Mouse (Mus musculus): Measurements from ENCODE around the gene Sesn1. TPM values are rescaled to one million over a fixed set of nuclear protein-coding genes. Genes with fewer than 3 reads are reported as not detected.
"Not testable (repeated sequence)": the region's sequence is repeated elsewhere in the genome, so short reads cannot be mapped to it uniquely, and the experiment has no call there.

Sesn1 gene
- polyA plus RNA-seq, 1 experiment from 2014 or later: 38.9 TPM

DNA sequence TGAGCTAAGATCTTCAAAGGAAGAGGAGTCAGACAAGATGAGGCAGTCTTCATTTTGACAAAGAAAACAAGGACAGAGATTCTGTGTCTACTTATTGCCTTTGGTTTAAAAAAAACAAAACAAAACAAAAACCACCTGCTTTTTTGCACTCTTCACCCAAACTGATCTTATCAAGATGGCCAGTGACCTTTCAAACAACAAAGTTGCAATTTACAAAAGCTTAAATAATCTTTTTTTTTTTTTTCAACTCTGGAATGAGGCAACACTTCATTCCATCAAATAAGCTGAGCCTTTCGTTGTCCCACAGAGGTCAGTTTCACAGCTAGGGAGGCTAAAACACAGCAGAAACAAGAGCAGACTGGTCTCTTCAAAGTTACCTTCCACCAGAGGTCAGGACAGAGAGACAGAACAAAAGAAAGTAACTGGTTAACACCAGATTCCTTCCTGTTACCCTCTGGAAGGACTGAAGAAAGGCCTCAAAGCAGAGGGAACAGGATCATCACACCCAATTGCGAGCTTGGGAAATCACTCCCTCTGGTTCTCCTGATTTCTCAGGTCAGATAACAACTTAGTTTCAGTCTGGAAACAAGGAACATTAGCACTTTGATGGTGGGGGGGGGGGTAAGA lies 3.9 kb upstream of the Sesn1 start:
- H3K4me2 ChIP-seq (replicated peaks; ENCODE audit: low read depth, low read length): no peak overlapping the region
- peaks cover 15% of the 10 kb centered on the region for H3K9me3 ChIP-seq (ENCODE audit: low read length)
- no peaks in the 10 kb centered on the region for H3K27me3 ChIP-seq (ENCODE audit: insufficient read depth, low read length)
- H3K36me3 ChIP-seq (ENCODE audit: insufficient read depth, low read length): peaks cover 17% of the 10 kb centered on the region
- 62% methylated on average over 2 of the region's 2 CpGs for WGBS
- ATAC-seq (ENCODE audit: low FRiP score, low TSS enrichment): no peak
- H3K9ac ChIP-seq (replicated peaks; ENCODE audit: low read length): no peak overlapping the region
- H3K4me1 ChIP-seq (ENCODE audit: insufficient read depth, low read length): peaks cover 3% of the 10 kb centered on the region; the same call in 1 of the 2 replicates
- H3K27ac ChIP-seq (ENCODE audit: low read length): no peak overlapping the region
- H3K4me3 ChIP-seq (ENCODE audit: low read length): no peak overlapping the region

DNA sequence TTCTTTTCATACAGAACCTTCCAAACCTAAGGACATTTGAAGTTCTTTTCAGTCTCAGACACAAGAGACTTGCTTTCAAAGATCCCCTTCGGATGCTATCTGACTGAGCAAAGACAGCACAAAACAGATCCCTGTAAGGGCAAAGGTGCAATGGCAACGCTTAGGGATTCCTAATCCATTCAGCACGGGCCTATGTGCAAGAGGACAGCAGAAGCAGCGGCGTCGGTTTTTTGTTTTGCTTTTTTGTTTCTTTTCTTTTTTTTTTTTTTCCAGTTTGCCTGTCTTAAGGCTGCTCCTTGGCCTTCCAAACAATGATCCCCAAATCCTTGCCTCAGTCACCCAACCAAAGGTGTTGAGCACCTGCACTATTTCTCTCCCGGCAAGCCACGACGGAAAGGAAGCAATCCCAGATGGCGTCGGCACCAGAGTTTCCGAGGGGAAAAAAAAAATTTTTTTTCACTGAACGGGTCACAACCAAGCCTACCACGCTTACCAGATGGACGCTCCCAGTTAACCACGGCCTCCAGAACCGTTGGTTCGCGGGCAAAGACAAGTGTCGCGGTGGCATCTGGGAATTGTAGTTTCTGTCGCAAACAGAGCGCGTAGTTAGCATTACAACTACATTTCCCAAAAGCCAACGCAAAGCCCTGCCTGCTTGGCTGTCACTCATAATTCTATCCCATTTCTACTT lies 510 bp upstream of the Sesn1 start:
- ATAC-seq (ENCODE audit: low FRiP score, low TSS enrichment): peak; percentile 75
- Histone ChIP-seq H3K4me3 (ENCODE audit: low read length) (peak overlapping the region; percentile 77), H3K9me3 (ENCODE audit: low read length) (peaks cover 4% of the 10 kb centered on the region; the same call in 1 of the 2 replicates), H3K4me2 (replicated peaks; ENCODE audit: low read depth, low read length) (peak overlapping the region; percentile 95), H3K27ac (ENCODE audit: low read length) (peak overlapping the region; percentile 96), H3K9ac (replicated peaks; ENCODE audit: low read length) (peak overlapping the region; percentile 86), H3K27me3 (ENCODE audit: insufficient read depth, low read length) (no peaks in the 10 kb centered on the region), H3K36me3 (ENCODE audit: insufficient read depth, low read length) (no peaks in the 10 kb centered on the region), H3K4me1 (ENCODE audit: insufficient read depth, low read length) (peaks cover 25% of the 10 kb centered on the region)
- WGBS: 2% methylated on average over 25 of the region's 25 CpGs

DNA sequence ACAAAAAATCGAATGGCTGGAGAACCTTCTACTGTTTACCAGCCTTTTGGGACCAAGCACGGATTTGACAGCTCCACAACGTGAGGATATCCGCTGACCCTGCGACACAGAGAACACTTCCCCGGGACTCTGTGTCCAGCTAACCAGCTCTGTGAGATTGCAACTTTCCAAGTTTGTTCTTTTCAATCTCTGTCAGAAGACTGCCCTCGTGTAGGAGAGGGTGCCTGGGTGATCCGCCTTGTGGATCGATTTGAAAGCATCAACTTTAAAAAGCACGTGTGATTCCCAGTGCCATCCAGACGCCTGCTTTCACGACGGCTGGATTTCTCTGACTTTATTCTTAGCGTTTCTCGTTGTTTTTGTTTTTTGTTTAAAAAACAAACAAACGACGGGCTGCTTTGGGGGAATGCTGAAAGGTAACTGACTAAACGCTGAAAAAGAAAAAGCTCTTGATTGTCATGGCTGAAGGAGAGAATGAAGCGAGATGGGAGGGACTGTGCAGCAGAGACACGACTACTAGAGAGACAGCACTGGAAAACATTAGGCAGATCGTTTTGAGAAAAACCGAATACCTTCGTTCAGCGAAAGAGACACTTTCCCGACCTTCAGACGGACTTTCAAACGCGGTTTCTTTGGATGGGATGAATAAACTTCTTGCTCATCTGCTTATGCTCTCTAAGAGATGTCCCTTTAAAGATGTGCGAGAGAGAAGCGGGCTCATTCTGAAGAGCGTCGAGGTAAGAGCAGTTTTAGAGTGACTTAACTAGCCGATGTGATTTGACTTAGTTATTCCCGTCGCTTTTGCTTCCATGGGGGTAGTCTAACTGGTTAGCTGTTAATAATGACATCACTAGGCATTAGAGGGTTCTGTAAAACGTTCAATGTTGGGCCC lies 1.1 kb downstream of the Sesn1 start:
- Histone ChIP-seq H3K4me1 (ENCODE audit: insufficient read depth, low read length) (peaks cover 30% of the 10 kb centered on the region), H3K9ac (replicated peaks; ENCODE audit: low read length) (peak overlapping the region; percentile 86), H3K36me3 (ENCODE audit: insufficient read depth, low read length) (no peaks in the 10 kb centered on the region), H3K4me2 (replicated peaks; ENCODE audit: low read depth, low read length) (peak overlapping the region; percentile 95), H3K27me3 (ENCODE audit: insufficient read depth, low read length) (no peaks in the 10 kb centered on the region), H3K4me3 (ENCODE audit: low read length) (peak overlapping the region; percentile 77), H3K9me3 (ENCODE audit: low read length) (peaks cover 4% of the 10 kb centered on the region; the same call in 1 of the 2 replicates), H3K27ac (ENCODE audit: low read length) (peak overlapping the region; percentile 96)
- ATAC-seq (ENCODE audit: low FRiP score, low TSS enrichment): no peak
- under 1% methylated on average over 36 of the region's 36 CpGs for WGBS

DNA sequence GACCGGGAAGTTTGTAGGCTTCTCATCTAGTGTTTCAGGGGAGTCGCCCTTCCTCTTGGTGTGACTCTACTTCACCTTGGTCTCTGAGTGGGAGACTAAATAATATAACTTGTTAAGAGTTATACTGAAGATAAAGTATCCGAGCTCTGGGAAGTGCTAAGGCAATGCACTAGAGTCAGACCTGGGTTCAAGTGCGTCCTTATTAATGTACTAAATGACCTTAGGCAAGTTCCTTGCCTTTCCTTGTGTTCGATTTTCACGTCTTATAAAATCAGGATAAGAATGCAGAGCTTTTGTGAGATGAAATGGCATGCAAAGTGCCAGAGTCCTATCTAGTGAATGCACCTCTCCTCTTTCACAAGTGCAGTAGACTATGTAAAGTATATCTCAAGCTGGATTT lies 2.8 kb downstream of the Sesn1 start:
- no peaks in the 10 kb centered on the region for H3K36me3 ChIP-seq (ENCODE audit: insufficient read depth, low read length)
- peaks cover 4% of the 10 kb centered on the region; the same call in 1 of the 2 replicates for H3K9me3 ChIP-seq (ENCODE audit: low read length)
- H3K27ac ChIP-seq (ENCODE audit: low read length): no peak overlapping the region
- peak overlapping the region; percentile 51 for H3K4me2 ChIP-seq (replicated peaks; ENCODE audit: low read depth, low read length)
- H3K4me1 ChIP-seq (ENCODE audit: insufficient read depth, low read length): peaks cover 30% of the 10 kb centered on the region
- peak overlapping the region; percentile 32 for H3K4me3 ChIP-seq (ENCODE audit: low read length)
- no peak for ATAC-seq (ENCODE audit: low FRiP score, low TSS enrichment)
- 55% methylated on average over 6 of the region's 6 CpGs for WGBS
- H3K27me3 ChIP-seq (ENCODE audit: insufficient read depth, low read length): no peaks in the 10 kb centered on the region
- peak overlapping the region; percentile 26; the same call in 1 of the 2 replicates for H3K9ac ChIP-seq (replicated peaks; ENCODE audit: low read length)

DNA sequence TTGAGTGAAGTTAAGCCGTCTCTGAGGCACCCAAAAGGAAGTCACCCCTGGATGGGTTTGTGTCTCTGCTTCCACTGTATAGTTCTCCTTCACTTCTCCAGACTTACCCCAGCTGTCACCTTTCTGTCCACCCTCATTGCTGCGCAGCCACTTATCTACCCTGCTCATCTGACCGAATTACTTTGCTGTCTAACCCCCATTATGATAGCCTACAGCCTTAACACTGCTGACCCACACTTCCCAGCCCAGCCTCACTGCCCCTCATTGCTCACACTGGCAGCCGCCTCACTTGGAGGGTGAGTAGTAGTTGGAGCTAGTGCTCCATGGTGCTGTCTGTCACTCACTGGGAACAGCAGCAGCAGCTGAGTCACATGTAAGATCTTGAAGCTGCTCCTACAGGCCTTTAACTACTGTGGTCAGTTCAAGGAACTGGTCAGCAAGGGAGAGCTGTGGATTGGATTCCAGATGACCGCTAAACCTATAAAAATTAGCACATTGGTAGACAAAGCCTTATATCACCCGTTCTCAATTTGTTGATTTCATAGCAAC lies 4.6 kb downstream of the Sesn1 start:
- Histone ChIP-seq H3K27ac (ENCODE audit: low read length) (no peak overlapping the region), H3K27me3 (ENCODE audit: insufficient read depth, low read length) (no peaks in the 10 kb centered on the region), H3K9ac (replicated peaks; ENCODE audit: low read length) (no peak overlapping the region), H3K4me2 (replicated peaks; ENCODE audit: low read depth, low read length) (no peak overlapping the region), H3K9me3 (ENCODE audit: low read length) (no peaks in the 10 kb centered on the region), H3K4me1 (ENCODE audit: insufficient read depth, low read length) (peaks cover 27% of the 10 kb centered on the region), H3K36me3 (ENCODE audit: insufficient read depth, low read length) (no peaks in the 10 kb centered on the region), H3K4me3 (ENCODE audit: low read length) (no peak overlapping the region)
- no peak for ATAC-seq (ENCODE audit: low FRiP score, low TSS enrichment)
- WGBS: 75% methylated on average over 6 of the region's 6 CpGs

DNA sequence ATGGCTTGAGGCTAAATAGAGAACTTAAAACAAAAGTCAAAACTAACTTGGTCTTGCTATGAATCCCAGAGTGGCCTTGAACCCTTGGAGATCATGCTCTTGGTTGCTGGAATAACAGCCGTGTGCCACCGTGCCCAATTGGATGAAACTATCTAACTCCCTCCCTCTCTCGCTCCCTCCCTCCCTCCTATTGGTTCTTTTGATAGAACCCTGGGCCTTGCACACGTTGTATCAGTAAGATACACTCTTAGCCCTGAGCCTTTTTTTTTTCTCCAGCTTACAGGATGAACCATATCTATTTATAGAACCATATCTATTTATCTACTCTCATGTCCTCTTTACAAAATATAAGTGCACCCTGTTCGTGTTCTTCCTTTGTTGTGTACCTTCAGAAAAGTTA lies 6.8 kb downstream of the Sesn1 start:
- 85% methylated on average over 5 of the region's 5 CpGs for WGBS
- no peak overlapping the region for H3K9ac ChIP-seq (replicated peaks; ENCODE audit: low read length)
- no peak overlapping the region for H3K4me3 ChIP-seq (ENCODE audit: low read length)
- H3K36me3 ChIP-seq (ENCODE audit: insufficient read depth, low read length): no peaks in the 10 kb centered on the region
- H3K4me2 ChIP-seq (replicated peaks; ENCODE audit: low read depth, low read length): no peak overlapping the region
- ATAC-seq (ENCODE audit: low FRiP score, low TSS enrichment): no peak
- H3K4me1 ChIP-seq (ENCODE audit: insufficient read depth, low read length): peaks cover 25% of the 10 kb centered on the region
- no peaks in the 10 kb centered on the region for H3K27me3 ChIP-seq (ENCODE audit: insufficient read depth, low read length)
- H3K9me3 ChIP-seq (ENCODE audit: low read length): no peaks in the 10 kb centered on the region
- H3K27ac ChIP-seq (ENCODE audit: low read length): no peak overlapping the region

DNA sequence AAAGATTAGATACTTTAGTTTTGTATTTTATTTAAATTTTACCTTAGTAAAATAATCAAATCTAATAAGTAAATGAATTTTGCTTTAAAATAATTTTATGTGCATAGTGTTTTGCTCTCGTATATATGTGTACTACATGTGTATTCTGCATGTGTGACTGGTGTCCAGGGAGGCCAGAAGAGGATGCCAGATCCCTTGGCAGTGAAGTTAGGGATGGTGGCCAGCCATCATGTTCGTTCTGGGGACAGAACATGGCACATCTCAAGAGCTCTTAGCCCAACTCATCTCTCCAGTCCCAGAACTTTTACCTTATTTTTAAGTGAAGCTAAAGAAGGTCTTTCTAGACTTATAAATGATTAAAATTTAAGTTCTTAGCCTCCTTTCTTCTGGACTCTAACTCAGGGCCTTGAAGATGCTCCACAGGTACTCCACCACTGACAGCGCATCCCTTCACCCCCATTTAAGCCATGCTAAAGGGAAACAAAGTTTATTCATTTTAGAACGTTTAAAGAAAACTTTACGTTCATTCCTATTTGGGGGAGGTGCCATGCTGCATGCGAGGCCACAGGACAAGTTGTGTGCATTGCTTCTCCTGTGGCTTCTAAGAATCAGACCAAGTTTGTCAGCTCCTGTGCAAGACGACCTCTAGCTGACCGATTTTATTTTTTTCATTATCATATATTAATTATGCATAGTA lies 8.4 kb downstream of the Sesn1 start:
- H3K4me3 ChIP-seq (ENCODE audit: low read length): no peak overlapping the region
- peaks cover 11% of the 10 kb centered on the region for H3K4me1 ChIP-seq (ENCODE audit: insufficient read depth, low read length)
- no peak for ATAC-seq (ENCODE audit: low FRiP score, low TSS enrichment)
- H3K27ac ChIP-seq (ENCODE audit: low read length): no peak overlapping the region
- H3K36me3 ChIP-seq (ENCODE audit: insufficient read depth, low read length): no peaks in the 10 kb centered on the region
- no peak overlapping the region for H3K4me2 ChIP-seq (replicated peaks; ENCODE audit: low read depth, low read length)
- H3K27me3 ChIP-seq (ENCODE audit: insufficient read depth, low read length): no peaks in the 10 kb centered on the region
- 87% methylated on average over 8 of the region's 8 CpGs for WGBS
- H3K9ac ChIP-seq (replicated peaks; ENCODE audit: low read length): no peak overlapping the region
- H3K9me3 ChIP-seq (ENCODE audit: low read length): no peaks in the 10 kb centered on the region

DNA sequence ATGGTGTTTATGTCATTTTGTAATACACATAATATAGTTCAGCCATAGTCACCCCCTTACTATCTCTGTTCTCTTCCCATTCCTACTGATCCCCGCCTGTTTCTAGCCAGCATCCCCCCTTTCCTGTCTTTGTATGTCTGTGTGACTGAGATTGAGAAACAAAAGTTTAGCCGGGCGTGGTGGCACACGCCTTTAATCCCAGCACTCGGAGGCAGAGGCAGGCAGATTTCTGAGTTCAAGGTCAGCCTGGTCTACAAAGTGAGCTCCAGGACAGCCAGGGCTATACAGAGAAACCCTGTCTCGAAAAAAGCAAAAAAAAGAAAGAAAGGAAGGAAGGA lies 9.0 kb downstream of the Sesn1 start:
- not testable (repeated sequence) for ATAC-seq (ENCODE audit: low FRiP score, low TSS enrichment); H3K27me3 ChIP-seq (ENCODE audit: insufficient read depth, low read length); H3K36me3 ChIP-seq (ENCODE audit: insufficient read depth, low read length); H3K4me3 ChIP-seq (ENCODE audit: low read length); H3K4me1 ChIP-seq (ENCODE audit: insufficient read depth, low read length); H3K4me2 ChIP-seq (replicated peaks; ENCODE audit: low read depth, low read length); H3K9me3 ChIP-seq (ENCODE audit: low read length); H3K27ac ChIP-seq (ENCODE audit: low read length); H3K9ac ChIP-seq (replicated peaks; ENCODE audit: low read length)
- 86% methylated on average over 6 of the region's 6 CpGs for WGBS

DNA sequence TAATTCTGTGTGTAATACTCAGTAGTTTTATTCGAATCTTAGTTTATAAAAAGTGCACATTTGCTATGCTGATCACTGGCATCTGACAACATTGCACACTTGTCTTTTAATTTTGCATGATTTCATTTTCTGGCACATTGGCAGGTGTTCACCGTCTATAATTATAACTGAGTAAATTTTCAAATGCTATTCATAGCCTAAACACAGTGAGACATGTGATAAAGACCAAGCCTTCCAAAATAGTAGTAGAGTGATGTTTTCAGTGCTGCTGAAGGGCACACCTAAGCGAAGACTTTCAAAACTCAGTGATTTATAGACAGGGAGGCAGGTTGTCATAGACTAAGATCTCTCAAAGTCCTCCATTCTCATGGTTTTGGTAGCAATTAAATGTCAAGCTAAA lies 9.6 kb downstream of the Sesn1 start:
- H3K27me3 ChIP-seq (ENCODE audit: insufficient read depth, low read length): no peaks in the 10 kb centered on the region
- H3K4me1 ChIP-seq (ENCODE audit: insufficient read depth, low read length): peaks cover 3% of the 10 kb centered on the region; the same call in 1 of the 2 replicates
- no peak overlapping the region for H3K9ac ChIP-seq (replicated peaks; ENCODE audit: low read length)
- WGBS: 86% methylated on average over 3 of the region's 3 CpGs
- H3K9me3 ChIP-seq (ENCODE audit: low read length): no peaks in the 10 kb centered on the region
- no peak overlapping the region for H3K27ac ChIP-seq (ENCODE audit: low read length)
- H3K4me3 ChIP-seq (ENCODE audit: low read length): no peak overlapping the region
- no peak overlapping the region for H3K4me2 ChIP-seq (replicated peaks; ENCODE audit: low read depth, low read length)
- ATAC-seq (ENCODE audit: low FRiP score, low TSS enrichment): no peak
- H3K36me3 ChIP-seq (ENCODE audit: insufficient read depth, low read length): no peaks in the 10 kb centered on the region

All from kidney, embryonic 16.5 days (tissue).